Mouse (Mus musculus): ENCODE results near the gene Siglec1. TPM values are rescaled to one million over a fixed set of nuclear protein-coding genes. Genes with fewer than 3 reads are reported as not detected.

The Siglec1 gene
- total and polyA plus RNA-seq, 2 experiments from 2014 or later, result 0.28 to 0.99 TPM

GRCm38 (mm10) chr2:131084206-131084605 is 2.4 kb downstream of the Siglec1 start:
- WGBS, result 90% methylated on average over 4 of the region's 4 CpGs
- no peak for ATAC-seq
- no peak for TF ChIP-seq CTCF (IDR thresholded peaks at IDR 0.05; ENCODE audit: low read depth)

GRCm38 (mm10) chr2:131080507-131080906 is 6.1 kb downstream of the Siglec1 start:
- no peak overlapping the region for H3K4me2 ChIP-seq (ENCODE audit: low read depth, low read length)
- no peaks in the 10 kb centered on the region for H3K27me3 ChIP-seq (ENCODE audit: insufficient read depth, low read length)
- H3K36me3 ChIP-seq (ENCODE audit: insufficient read depth, low read length), result no peaks in the 10 kb centered on the region
- no peaks in the 10 kb centered on the region for H3K4me1 ChIP-seq (ENCODE audit: insufficient read depth, low read length)
- WGBS, result 84% methylated on average over 5 of the region's 5 CpGs
- no peak for DNase-seq (ENCODE audit: low spot score)
- H3K4me3 ChIP-seq (ENCODE audit: low read length), result no peak overlapping the region
- no peak overlapping the region for H3K27ac ChIP-seq
- no peaks in the 10 kb centered on the region for H3K9me3 ChIP-seq (ENCODE audit: low read length)
- ATAC-seq, result no peak
- no peak for TF ChIP-seq CTCF (IDR thresholded peaks at IDR 0.05; ENCODE audit: low read depth)
- H3K9ac ChIP-seq (replicated peaks; ENCODE audit: low read length), result no peak overlapping the region

More at GRCm38 (mm10) chr2:131084206-131084605, 2.4 kb downstream of the Siglec1 start:
- no peaks in the 10 kb centered on the region for H3K4me1 ChIP-seq (ENCODE audit: insufficient read depth, low read length)
- H3K9me3 ChIP-seq (ENCODE audit: low read length), result no peaks in the 10 kb centered on the region
- H3K9ac ChIP-seq (replicated peaks; ENCODE audit: low read length), result no peak overlapping the region
- no peaks in the 10 kb centered on the region for H3K36me3 ChIP-seq (ENCODE audit: insufficient read depth, low read length)
- H3K4me2 ChIP-seq (ENCODE audit: low read depth, low read length), result no peak overlapping the region
- no peak overlapping the region for H3K4me3 ChIP-seq (ENCODE audit: low read length)
- no peak for DNase-seq (ENCODE audit: low spot score)
- no peaks in the 10 kb centered on the region for H3K27me3 ChIP-seq (ENCODE audit: insufficient read depth, low read length)
- no peak overlapping the region for H3K27ac ChIP-seq

- H3K4me2 ChIP-seq (ENCODE audit: low read depth, low read length), result no peak overlapping the region
- ATAC-seq, result no peak
- no peak for TF ChIP-seq CTCF (IDR thresholded peaks at IDR 0.05; ENCODE audit: low read depth)
- WGBS, result 84% methylated on average over 10 of the region's 10 CpGs
- no peaks in the 10 kb centered on the region for H3K9me3 ChIP-seq (ENCODE audit: low read length)
- no peaks in the 10 kb centered on the region for H3K36me3 ChIP-seq (ENCODE audit: insufficient read depth, low read length)
- H3K27me3 ChIP-seq (ENCODE audit: insufficient read depth, low read length), result no peaks in the 10 kb centered on the region
- H3K9ac ChIP-seq (replicated peaks; ENCODE audit: low read length), result no peak overlapping the region
- no peaks in the 10 kb centered on the region for H3K4me1 ChIP-seq (ENCODE audit: insufficient read depth, low read length)
- H3K27ac ChIP-seq, result no peak overlapping the region
- no peak for DNase-seq (ENCODE audit: low spot score)
- no peak overlapping the region for H3K4me3 ChIP-seq (ENCODE audit: low read length)
Observed at GRCm38 (mm10) chr2:131072536-131072935, 14.0 kb downstream of the Siglec1 start.

GRCm38 (mm10) chr2:131067481-131067880 is 19.1 kb downstream of the Siglec1 start:
- H3K4me1 ChIP-seq (ENCODE audit: insufficient read depth, low read length), result no peaks in the 10 kb centered on the region
- no peak overlapping the region for H3K4me3 ChIP-seq (ENCODE audit: low read length)
- H3K9me3 ChIP-seq (ENCODE audit: low read length), result no peaks in the 10 kb centered on the region
- H3K27ac ChIP-seq, result no peak overlapping the region
- 0 out of 2 replicates have a peak, but pooled peaks cover 4% of the 10 kb centered on the region for H3K27me3 ChIP-seq (ENCODE audit: insufficient read depth, low read length)
- H3K36me3 ChIP-seq (ENCODE audit: insufficient read depth, low read length), result no peaks in the 10 kb centered on the region
- WGBS, result 55% methylated on average over 6 of the region's 6 CpGs
- ATAC-seq (no peak), DNase-seq (ENCODE audit: low spot score) (no peak)
- no peak overlapping the region for H3K9ac ChIP-seq (replicated peaks; ENCODE audit: low read length)
- no peak for TF ChIP-seq CTCF (IDR thresholded peaks at IDR 0.05; ENCODE audit: low read depth)
- H3K4me2 ChIP-seq (ENCODE audit: low read depth, low read length), result no peak overlapping the region

GRCm38 (mm10) chr2:131066342-131066741 is 20.2 kb downstream of the Siglec1 start:
- H3K4me2 ChIP-seq (ENCODE audit: low read depth, low read length), result no peak overlapping the region
- no peak for TF ChIP-seq CTCF (IDR thresholded peaks at IDR 0.05; ENCODE audit: low read depth)
- no peaks in the 10 kb centered on the region for H3K36me3 ChIP-seq (ENCODE audit: insufficient read depth, low read length)
- DNase-seq (ENCODE audit: low spot score) (no peak), ATAC-seq (no peak)
- H3K4me1 ChIP-seq (ENCODE audit: insufficient read depth, low read length), result no peaks in the 10 kb centered on the region
- H3K27me3 ChIP-seq (ENCODE audit: insufficient read depth, low read length), result peaks cover 12% of the 10 kb centered on the region; the same call in 1 of the 2 replicates
- no peak overlapping the region for H3K9ac ChIP-seq (replicated peaks; ENCODE audit: low read length)
- H3K27ac ChIP-seq, result no peak overlapping the region
- 66% methylated on average over 9 of the region's 9 CpGs for WGBS
- no peaks in the 10 kb centered on the region for H3K9me3 ChIP-seq (ENCODE audit: low read length)
- H3K4me3 ChIP-seq (ENCODE audit: low read length), result no peak overlapping the region

- WGBS, result 3% methylated on average over 22 of the region's 27 CpGs
- Histone ChIP-seq H3K4me2 (ENCODE audit: low read depth, low read length) (peak within 1 kb of the TSS; percentile 45), H3K36me3 (ENCODE audit: insufficient read depth, low read length) (no peaks in the 10 kb centered on the region), H3K27ac (no peak within 1 kb of the TSS), H3K9ac (replicated peaks; ENCODE audit: low read length) (no peak within 1 kb of the TSS), H3K4me3 (ENCODE audit: low read length) (peak within 1 kb of the TSS; percentile 25), H3K9me3 (ENCODE audit: low read length) (no peaks in the 10 kb centered on the region), H3K4me1 (ENCODE audit: insufficient read depth, low read length) (no peaks in the 10 kb centered on the region), H3K27me3 (ENCODE audit: insufficient read depth, low read length) (peaks cover 12% of the 10 kb centered on the region; the same call in 1 of the 2 replicates)
- DNase-seq (ENCODE audit: low spot score) (no peak), ATAC-seq (no peak)
- TF ChIP-seq CTCF (IDR thresholded peaks at IDR 0.05; ENCODE audit: low read depth), result no peak
Observed at GRCm38 (mm10) chr2:131063404-131063864, 23.1 kb downstream of the Siglec1 start, which contains the start of gene Adam33. TSS of gene Adam33 (minus strand) at chr2:131063814.

GRCm38 (mm10) chr2:131061607-131062006 is 25.0 kb downstream of the Siglec1 start:
- H3K27me3 ChIP-seq (ENCODE audit: insufficient read depth, low read length), result peaks cover 12% of the 10 kb centered on the region; the same call in 1 of the 2 replicates
- 68% methylated on average over 5 of the region's 5 CpGs for WGBS
- no peak for DNase-seq (ENCODE audit: low spot score)

More at GRCm38 (mm10) chr2:131061607-131062006, 25.0 kb downstream of the Siglec1 start:
- H3K4me1 ChIP-seq (ENCODE audit: insufficient read depth, low read length), result no peaks in the 10 kb centered on the region
- no peak for ATAC-seq
- no peaks in the 10 kb centered on the region for H3K9me3 ChIP-seq (ENCODE audit: low read length)
- TF ChIP-seq CTCF (IDR thresholded peaks at IDR 0.05; ENCODE audit: low read depth), result no peak
- no peak overlapping the region for H3K27ac ChIP-seq
- no peak overlapping the region for H3K9ac ChIP-seq (replicated peaks; ENCODE audit: low read length)
- H3K4me3 ChIP-seq (ENCODE audit: low read length), result no peak overlapping the region
- no peak overlapping the region for H3K4me2 ChIP-seq (ENCODE audit: low read depth, low read length)
- H3K36me3 ChIP-seq (ENCODE audit: insufficient read depth, low read length), result no peaks in the 10 kb centered on the region

Data from hindbrain, postnatal 0 days (tissue).